Mouse (Mus musculus): ENCODE measurements around the gene D430041D05Rik.

GRCm38 (mm10) chr2:104124071-104124470 is 286.7 kb downstream of the D430041D05Rik start:
- TF ChIP-seq CTCF (IDR thresholded peaks at IDR 0.05; ENCODE audit: low read depth) (no peak), EP300 (optimal IDR thresholded peaks at IDR 0.05) (no peak)
